Mouse (Mus musculus) stomach, embryonic 14.5 days (tissue): ENCODE measurements at regions not wholly inside any gene's neighbourhood (a gene's known extent, or its start where the extent isn't known, plus 50 kb on each side); places are given as distances from the start of the nearest gene placed in this dataset.

Experiments
- ATAC-seq: fragments of 200-750 bp; cut with Nextera tagmentation; 2 replicates; pipeline ENCODE4 v1.8.0; 2017; ENCODE audit warnings: low read depth, moderate TSS enrichment; ENCODE audit not compliant: insufficient number of reproducible peaks, insufficient read depth, low FRiP score
- H3K27ac ChIP-seq: fragments of 300-500 bp; sonication (generic); 2 replicates; pipeline ENCODE4 v1.5.1; 2014; ENCODE audit warnings: mild to moderate bottlenecking, low read length, moderate library complexity, mixed read lengths
- H3K27me3 ChIP-seq: fragments of 300-500 bp; sonication (generic); 2 replicates; pipeline ENCODE4 v1.6.1; 2014; ENCODE audit warnings: low read length, control low read depth, mixed read lengths; ENCODE audit not compliant: control insufficient read depth, insufficient read depth
- H3K36me3 ChIP-seq: fragments of 300-500 bp; sonication (generic); 2 replicates; pipeline ENCODE4 v1.6.1; 2014; ENCODE audit warnings: mild to moderate bottlenecking, control low read depth, low read length, moderate library complexity, mixed read lengths; ENCODE audit not compliant: control insufficient read depth, insufficient read depth
- H3K4me1 ChIP-seq: fragments of 300-500 bp; sonication (generic); 2 replicates; pipeline ENCODE4 v1.6.1; 2014; ENCODE audit warnings: low read length, control low read depth, mixed read lengths; ENCODE audit not compliant: control insufficient read depth, insufficient read depth
- H3K4me2 ChIP-seq: fragments of 300-500 bp; sonication (generic); replicated peaks from 2 replicates; pipeline ENCODE4 v1.6.1; 2014; ENCODE audit warnings: low read depth, low read length, control low read depth
- H3K4me3 ChIP-seq: fragments of 300-500 bp; sonication (generic); 2 replicates; pipeline ENCODE4 v1.5.1; 2014; ENCODE audit warnings: low read depth, low read length, control low read depth
- H3K9ac ChIP-seq: fragments of 300-500 bp; sonication (generic); replicated peaks from 2 replicates; pipeline ENCODE4 v1.6.1; 2014; ENCODE audit warnings: low read depth, mild to moderate bottlenecking, control low read depth, low read length, moderate library complexity, mixed read lengths
- H3K9me3 ChIP-seq: fragments of 300-500 bp; sonication (generic); 2 replicates; pipeline ENCODE4 v1.6.1; 2016; ENCODE audit warnings: low read depth, low read length, control low read depth; ENCODE audit not compliant: control insufficient read depth
- WGBS: fragments of 180-500 bp; shearing (Covaris S2); extraction: QIAGEN DNeasy Blood & Tissue Kit; methylation state at CpG from one replicate; pipeline ENCODE4 v1.1.7; 2014; 5-methylcytosine and 5-hydroxymethylcytosine counted together

GRCm38 (mm10) chr6:67145969-67146368 lies 92.0 kb upstream of the Serbp1 start:
- Histone ChIP-seq H3K9ac (no peak overlapping the region), H3K36me3 (no peaks in the 10 kb centered on the region), H3K4me3 (no peak overlapping the region), H3K9me3 (no peaks in the 10 kb centered on the region), H3K4me2 (no peak overlapping the region), H3K27ac (peak overlapping the region; percentile 55; the same call in 1 of the 2 replicates), H3K4me1 (no peaks in the 10 kb centered on the region), H3K27me3 (no peaks in the 10 kb centered on the region)
- WGBS: 39% methylated on average over 5 of the region's 5 CpGs
- ATAC-seq: no peak

DNA sequence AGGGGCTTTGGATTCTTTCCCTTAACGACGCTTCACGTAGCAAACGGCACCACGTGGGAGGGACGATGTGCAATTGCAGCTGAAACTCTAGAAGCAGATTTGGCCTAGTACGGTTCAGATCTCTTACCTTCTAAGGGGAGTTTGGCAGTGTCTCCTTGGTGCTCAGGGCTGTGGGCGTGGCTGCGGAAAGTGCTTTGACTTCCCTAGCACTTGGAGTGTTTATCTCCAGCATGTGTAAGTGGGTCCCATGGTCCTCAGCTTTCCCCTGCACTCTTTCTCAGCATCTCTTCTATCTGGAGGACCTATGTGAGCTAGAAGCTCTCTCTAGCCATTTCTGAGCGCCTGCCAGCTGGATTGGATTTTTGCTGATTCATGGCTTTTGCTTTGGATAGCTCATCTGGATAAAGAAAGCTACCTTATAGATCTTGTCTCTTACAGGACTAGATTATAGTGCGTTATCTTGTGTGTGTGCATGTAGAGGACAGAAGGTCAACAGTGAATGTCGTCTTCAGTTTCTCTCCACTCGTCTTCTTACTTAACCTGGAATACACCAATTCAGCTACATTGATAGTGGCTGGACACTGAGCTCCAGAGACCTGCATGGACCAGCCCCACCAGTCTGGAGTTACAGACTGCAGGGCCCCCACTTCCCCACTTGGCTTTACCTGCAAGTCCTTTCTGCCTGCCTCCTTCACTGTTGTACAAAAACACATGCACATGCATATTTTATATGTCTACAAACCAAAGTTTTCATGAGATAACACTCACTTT lies 92.8 kb upstream of the Serbp1 start:
- Histone ChIP-seq H3K9me3 (no peaks in the 10 kb centered on the region), H3K9ac (no peak overlapping the region), H3K4me2 (no peak overlapping the region), H3K4me1 (no peaks in the 10 kb centered on the region), H3K27ac (no peak overlapping the region), H3K36me3 (no peaks in the 10 kb centered on the region), H3K27me3 (no peaks in the 10 kb centered on the region), H3K4me3 (no peak overlapping the region)
- WGBS: 47% methylated on average over 13 of the region's 13 CpGs
- no peak for ATAC-seq

GRCm38 (mm10) chr6:67142179-67142578 lies 95.8 kb upstream of the Serbp1 start:
- Histone ChIP-seq H3K27ac (no peak overlapping the region), H3K9ac (no peak overlapping the region), H3K4me3 (no peak overlapping the region), H3K4me2 (no peak overlapping the region), H3K36me3 (no peaks in the 10 kb centered on the region), H3K4me1 (no peaks in the 10 kb centered on the region), H3K9me3 (no peaks in the 10 kb centered on the region), H3K27me3 (no peaks in the 10 kb centered on the region)
- no peak for ATAC-seq
- 32% methylated on average over 4 of the region's 4 CpGs for WGBS

GRCm38 (mm10) chr6:67140645-67141250 lies 97.2 kb upstream of the Serbp1 start:
- Histone ChIP-seq H3K27me3 (no peaks in the 10 kb centered on the region), H3K4me1 (no peaks in the 10 kb centered on the region), H3K36me3 (no peaks in the 10 kb centered on the region), H3K9ac (no peak overlapping the region), H3K27ac (no peak overlapping the region), H3K4me3 (no peak overlapping the region), H3K4me2 (no peak overlapping the region), H3K9me3 (no peaks in the 10 kb centered on the region)
- ATAC-seq: peak; percentile 24; the same call in 1 of the 2 replicates
- WGBS: 60% methylated on average over 6 of the region's 6 CpGs

DNA sequence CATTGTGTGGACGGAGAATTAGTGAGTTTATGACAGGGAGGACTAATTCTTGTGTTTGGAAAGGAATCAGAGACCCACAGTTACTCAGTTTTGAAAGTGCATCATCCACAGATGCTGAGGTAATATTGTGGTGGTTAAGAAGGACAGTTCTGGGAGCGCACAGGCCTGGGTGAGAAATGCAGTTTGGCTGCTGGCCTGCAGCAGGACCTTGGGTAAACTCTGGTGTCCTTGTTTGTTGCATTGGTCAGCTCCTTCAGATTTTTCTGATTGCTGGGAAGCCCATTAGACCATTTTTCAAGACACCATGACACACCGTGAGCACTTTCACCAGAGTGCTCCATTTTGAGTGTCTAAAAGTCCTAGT lies 99.0 kb upstream of the Serbp1 start:
- H3K4me3 ChIP-seq: no peak overlapping the region
- no peak overlapping the region for H3K4me2 ChIP-seq
- no peak for ATAC-seq

DNA sequence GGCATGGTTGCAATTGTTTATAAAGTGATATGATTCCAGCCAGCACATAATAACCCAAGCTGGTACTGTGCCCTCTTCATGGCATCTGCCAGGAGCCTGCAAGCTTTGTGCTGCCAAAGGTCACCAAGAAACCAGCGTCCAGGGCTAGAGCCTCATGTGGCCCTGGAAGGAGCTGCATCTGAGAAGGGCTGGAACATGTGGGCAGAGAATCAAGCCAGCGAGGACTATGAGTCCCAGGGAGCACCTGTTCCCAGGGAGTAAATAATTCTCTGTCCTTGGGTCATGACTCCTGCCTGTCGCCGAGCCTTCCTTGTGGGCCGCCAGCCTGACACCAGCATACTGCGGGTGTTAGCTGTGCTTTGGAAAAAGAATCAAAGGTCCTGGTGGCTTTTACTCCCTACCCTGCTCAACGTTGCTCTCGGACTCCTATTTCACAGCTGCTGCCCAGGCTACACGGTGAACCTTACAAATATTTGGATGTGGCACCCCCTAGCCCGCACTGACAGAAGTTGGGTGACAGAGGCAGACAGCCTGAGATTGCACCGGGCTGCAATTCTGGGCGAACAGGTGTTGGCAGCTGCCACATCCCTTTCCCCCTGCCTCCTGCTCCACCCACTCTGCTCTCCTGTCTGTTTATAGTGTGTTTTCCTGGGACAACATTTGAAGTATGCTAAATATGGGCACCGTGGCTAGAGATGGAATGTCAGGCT lies 99.5 kb upstream of the Serbp1 start:
- 36% methylated on average over 13 of the region's 13 CpGs for WGBS
- ATAC-seq: no peak
- Histone ChIP-seq H3K27ac (no peak overlapping the region), H3K4me2 (no peak overlapping the region), H3K9ac (no peak overlapping the region), H3K27me3 (no peaks in the 10 kb centered on the region), H3K9me3 (no peaks in the 10 kb centered on the region), H3K36me3 (no peaks in the 10 kb centered on the region), H3K4me1 (no peaks in the 10 kb centered on the region), H3K4me3 (no peak overlapping the region)

More for the DNA sequence above, 99.0 kb upstream of the Serbp1 start:
- Histone ChIP-seq H3K9me3 (no peaks in the 10 kb centered on the region), H3K36me3 (no peaks in the 10 kb centered on the region), H3K27ac (no peak overlapping the region), H3K4me1 (no peaks in the 10 kb centered on the region), H3K27me3 (no peaks in the 10 kb centered on the region), H3K9ac (no peak overlapping the region)
- WGBS: 73% methylated on average over 3 of the region's 3 CpGs

DNA sequence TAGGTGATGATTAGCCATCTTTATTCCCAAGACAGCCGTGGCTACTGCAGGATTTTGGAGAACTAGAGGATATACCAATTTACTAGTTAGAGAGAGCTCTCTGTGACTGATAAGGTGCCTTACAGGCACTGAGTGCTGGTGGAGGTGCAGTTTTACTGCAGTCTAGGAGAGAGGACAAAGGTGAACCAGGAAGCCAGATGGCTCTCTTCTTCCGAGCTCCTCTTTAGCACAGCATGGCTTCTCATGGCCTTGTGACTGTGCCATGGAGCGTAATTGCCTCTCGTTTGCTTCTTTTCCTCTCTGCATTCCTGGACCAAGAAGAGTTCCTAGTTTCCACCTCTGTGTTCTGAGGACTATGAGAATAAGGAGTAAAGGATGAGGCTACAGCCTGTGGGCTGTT lies 100.2 kb upstream of the Gadd45a start:
- no peak for ATAC-seq

DNA sequence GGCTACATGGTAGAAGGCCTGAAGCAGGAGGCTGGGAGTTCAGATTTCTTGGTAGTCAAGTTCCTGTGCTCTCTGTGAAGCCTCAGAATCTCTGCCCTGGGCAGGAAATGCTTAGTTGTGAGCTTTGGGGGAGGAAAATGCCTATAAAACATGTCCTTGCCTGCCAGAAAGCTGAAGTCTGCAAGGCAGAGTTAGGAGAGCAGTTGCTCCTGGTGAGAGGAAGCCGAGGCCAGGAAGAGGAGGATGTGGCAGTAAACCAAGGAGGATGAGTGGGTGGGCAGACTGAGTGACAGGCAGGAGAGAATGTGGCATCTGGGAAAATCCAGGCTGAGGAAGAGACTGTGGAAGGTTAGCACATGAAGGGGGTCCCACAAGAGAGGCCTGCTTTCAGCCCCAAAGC lies 97.7 kb upstream of the Gadd45a start:
- Histone ChIP-seq H3K9ac (no peak overlapping the region), H3K4me1 (no peaks in the 10 kb centered on the region), H3K27ac (no peak overlapping the region), H3K27me3 (no peaks in the 10 kb centered on the region), H3K9me3 (no peaks in the 10 kb centered on the region), H3K36me3 (no peaks in the 10 kb centered on the region), H3K4me2 (no peak overlapping the region), H3K4me3 (no peak overlapping the region)
- no peak for ATAC-seq
- 32% methylated on average over 1 of the region's 1 CpGs for WGBS

More for the DNA sequence above, 100.2 kb upstream of the Gadd45a start:
- Histone ChIP-seq H3K4me2 (no peak overlapping the region), H3K9me3 (no peaks in the 10 kb centered on the region), H3K4me3 (no peak overlapping the region), H3K27me3 (no peaks in the 10 kb centered on the region), H3K36me3 (no peaks in the 10 kb centered on the region), H3K9ac (no peak overlapping the region), H3K27ac (no peak overlapping the region), H3K4me1 (no peaks in the 10 kb centered on the region)
- WGBS: 76% methylated on average over 4 of the region's 4 CpGs
